Mouse (Mus musculus): ENCODE data around the gene Itgb2. TPM values are rescaled to one million over a fixed set of nuclear protein-coding genes. Genes with fewer than 3 reads are reported as not detected.

The Itgb2 gene
- polyA plus RNA-seq, 1 experiment from 2014 or later, result 1.7 TPM

GRCm38 (mm10) chr10:77526488-77526887 lies 3.6 kb upstream of the Itgb2 start:
- 69% methylated on average over 2 of the region's 2 CpGs for WGBS

GRCm38 (mm10) chr10:77528634-77529033 lies 1.4 kb upstream of the Itgb2 start:
- ATAC-seq (ENCODE audit: low FRiP score, low TSS enrichment), result no peak
- Histone ChIP-seq H3K4me3 (ENCODE audit: low read length) (no peak overlapping the region), H3K27ac (ENCODE audit: low read length) (no peak overlapping the region), H3K9ac (replicated peaks; ENCODE audit: low read length) (no peak overlapping the region), H3K9me3 (ENCODE audit: low read length) (no peaks in the 10 kb centered on the region), H3K27me3 (ENCODE audit: insufficient read depth, low read length) (no peaks in the 10 kb centered on the region), H3K4me2 (replicated peaks; ENCODE audit: low read depth, low read length) (no peak overlapping the region), H3K4me1 (ENCODE audit: insufficient read depth, low read length) (no peaks in the 10 kb centered on the region), H3K36me3 (ENCODE audit: insufficient read depth, low read length) (no peaks in the 10 kb centered on the region)
- 87% methylated on average over 6 of the region's 6 CpGs for WGBS

More at GRCm38 (mm10) chr10:77526488-77526887, 3.6 kb upstream of the Itgb2 start:
- Histone ChIP-seq H3K4me1 (ENCODE audit: insufficient read depth, low read length) (peaks cover 10% of the 10 kb centered on the region), H3K36me3 (ENCODE audit: insufficient read depth, low read length) (no peaks in the 10 kb centered on the region), H3K9me3 (ENCODE audit: low read length) (no peaks in the 10 kb centered on the region), H3K4me3 (ENCODE audit: low read length) (no peak overlapping the region), H3K27me3 (ENCODE audit: insufficient read depth, low read length) (no peaks in the 10 kb centered on the region), H3K4me2 (replicated peaks; ENCODE audit: low read depth, low read length) (no peak overlapping the region), H3K9ac (replicated peaks; ENCODE audit: low read length) (no peak overlapping the region), H3K27ac (ENCODE audit: low read length) (no peak overlapping the region)
- no peak for ATAC-seq (ENCODE audit: low FRiP score, low TSS enrichment)

- Histone ChIP-seq H3K36me3 (ENCODE audit: insufficient read depth, low read length) (no peaks in the 10 kb centered on the region), H3K4me3 (ENCODE audit: low read length) (no peak overlapping the region), H3K27ac (ENCODE audit: low read length) (no peak overlapping the region), H3K9me3 (ENCODE audit: low read length) (no peaks in the 10 kb centered on the region), H3K27me3 (ENCODE audit: insufficient read depth, low read length) (no peaks in the 10 kb centered on the region), H3K4me1 (ENCODE audit: insufficient read depth, low read length) (no peaks in the 10 kb centered on the region), H3K9ac (replicated peaks; ENCODE audit: low read length) (no peak overlapping the region), H3K4me2 (replicated peaks; ENCODE audit: low read depth, low read length) (no peak overlapping the region)
- 75% methylated on average over 6 of the region's 6 CpGs for WGBS
- no peak for ATAC-seq (ENCODE audit: low FRiP score, low TSS enrichment)
These were observed 1.3 kb downstream of the Itgb2 start for GRCm38 (mm10) chr10:77531026-77532019.

DNA sequence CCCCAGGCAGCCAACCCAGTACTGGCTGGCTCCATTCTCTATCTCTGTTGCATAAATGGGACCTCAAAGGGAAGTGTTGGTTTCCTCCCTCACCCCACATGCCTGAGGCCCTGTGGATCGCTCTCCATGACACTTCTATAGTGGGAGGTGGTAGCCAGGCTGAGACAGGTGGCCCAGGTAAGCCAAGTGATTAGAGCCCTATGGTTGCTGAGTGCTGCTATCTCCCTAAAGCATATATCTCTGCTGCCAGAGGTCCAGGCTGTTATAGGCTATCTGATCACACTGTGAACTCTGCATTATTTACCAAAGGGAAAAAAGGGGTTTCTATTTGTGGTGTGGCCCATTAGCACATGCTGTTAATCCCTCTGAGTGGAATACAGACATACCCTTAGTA lies 2.0 kb downstream of the Itgb2 start:
- no peak for ATAC-seq (ENCODE audit: low FRiP score, low TSS enrichment)
- WGBS, result 83% methylated on average over 1 of the region's 1 CpGs
- H3K9ac ChIP-seq (replicated peaks; ENCODE audit: low read length), result no peak overlapping the region

DNA sequence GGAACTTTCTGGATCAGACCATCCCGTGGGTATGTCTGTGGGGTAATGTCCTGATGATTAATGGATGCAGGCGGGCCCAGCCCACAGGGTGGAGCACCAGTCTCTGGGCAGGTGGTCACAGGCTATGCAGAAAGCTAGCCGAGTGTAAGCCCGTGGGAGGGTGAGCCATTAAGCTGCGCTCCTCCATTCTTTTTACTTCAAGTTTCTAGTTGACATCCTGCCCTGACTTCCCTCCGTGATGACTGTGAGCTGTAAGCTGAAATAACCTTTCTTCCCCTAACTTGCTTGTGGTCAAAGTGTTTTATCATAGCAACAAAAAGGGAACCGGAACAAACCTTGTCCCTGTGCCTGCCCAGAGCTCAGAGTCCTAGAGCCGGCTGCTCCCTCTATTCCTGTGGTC lies 6.7 kb downstream of the Itgb2 start:
- H3K9me3 ChIP-seq (ENCODE audit: low read length), result no peaks in the 10 kb centered on the region
- no peak overlapping the region for H3K4me3 ChIP-seq (ENCODE audit: low read length)
- no peaks in the 10 kb centered on the region for H3K27me3 ChIP-seq (ENCODE audit: insufficient read depth, low read length)
- no peak overlapping the region for H3K9ac ChIP-seq (replicated peaks; ENCODE audit: low read length)
- H3K4me2 ChIP-seq (replicated peaks; ENCODE audit: low read depth, low read length), result no peak overlapping the region
- H3K4me1 ChIP-seq (ENCODE audit: insufficient read depth, low read length), result no peaks in the 10 kb centered on the region
- no peak overlapping the region for H3K27ac ChIP-seq (ENCODE audit: low read length)
- 57% methylated on average over 8 of the region's 8 CpGs for WGBS
- no peak for ATAC-seq (ENCODE audit: low FRiP score, low TSS enrichment)
- no peaks in the 10 kb centered on the region for H3K36me3 ChIP-seq (ENCODE audit: insufficient read depth, low read length)

More for the DNA sequence above, 2.0 kb downstream of the Itgb2 start:
- Histone ChIP-seq H3K9me3 (ENCODE audit: low read length) (no peaks in the 10 kb centered on the region), H3K4me1 (ENCODE audit: insufficient read depth, low read length) (no peaks in the 10 kb centered on the region), H3K27ac (ENCODE audit: low read length) (no peak overlapping the region), H3K4me2 (replicated peaks; ENCODE audit: low read depth, low read length) (no peak overlapping the region), H3K36me3 (ENCODE audit: insufficient read depth, low read length) (no peaks in the 10 kb centered on the region), H3K4me3 (ENCODE audit: low read length) (no peak overlapping the region), H3K27me3 (ENCODE audit: insufficient read depth, low read length) (no peaks in the 10 kb centered on the region)

DNA sequence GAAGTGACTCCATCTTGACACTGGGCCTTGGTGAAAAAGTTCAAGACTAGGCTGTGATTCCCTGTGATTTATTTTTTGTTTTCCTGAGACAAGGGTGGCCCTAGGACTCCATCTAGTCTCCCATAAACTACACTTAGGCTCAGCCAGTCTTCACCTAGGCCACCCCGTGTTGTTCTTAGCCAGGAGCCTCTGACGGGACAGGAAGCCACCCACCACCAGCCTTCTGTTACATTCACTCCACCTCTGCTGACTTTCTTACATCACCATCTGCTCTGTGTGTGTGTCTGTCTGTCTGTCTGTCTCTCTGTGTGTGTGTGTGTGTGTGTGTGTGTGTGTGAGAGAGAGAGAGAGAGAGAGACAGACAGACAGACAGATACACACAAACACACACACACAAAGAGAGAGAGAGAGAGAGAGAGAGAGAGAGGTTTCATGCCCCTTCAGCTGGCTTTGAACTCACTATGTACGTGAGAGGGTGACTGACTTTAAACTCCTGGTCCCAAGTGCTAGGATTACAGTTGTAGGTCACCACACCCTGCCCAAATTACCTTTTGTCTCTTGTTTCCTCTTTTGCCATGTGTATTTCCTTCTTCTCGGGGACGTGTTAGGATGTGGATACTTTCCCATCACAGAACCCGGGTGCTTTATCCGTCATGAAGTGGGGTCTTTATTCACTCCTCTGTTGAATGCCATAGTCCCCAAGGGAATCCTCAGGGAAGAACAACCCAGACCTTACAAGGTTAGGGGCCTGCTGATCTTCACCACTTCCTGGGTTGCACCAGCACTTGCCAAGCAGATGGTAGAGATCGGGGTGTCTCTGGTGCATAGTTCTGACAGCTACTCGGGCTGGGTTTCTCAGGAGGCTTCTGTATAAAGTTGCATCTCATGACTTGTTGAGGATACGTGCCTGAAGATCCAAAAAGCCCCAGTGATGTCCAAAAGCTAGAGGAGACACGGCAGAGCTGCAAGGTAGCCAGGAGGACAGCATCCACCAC lies 7.5 kb downstream of the Itgb2 start:
- Histone ChIP-seq H3K4me1 (ENCODE audit: insufficient read depth, low read length) (no peaks in the 10 kb centered on the region), H3K27me3 (ENCODE audit: insufficient read depth, low read length) (no peaks in the 10 kb centered on the region), H3K4me2 (replicated peaks; ENCODE audit: low read depth, low read length) (no peak overlapping the region), H3K9me3 (ENCODE audit: low read length) (no peaks in the 10 kb centered on the region), H3K27ac (ENCODE audit: low read length) (no peak overlapping the region), H3K4me3 (ENCODE audit: low read length) (no peak overlapping the region), H3K36me3 (ENCODE audit: insufficient read depth, low read length) (no peaks in the 10 kb centered on the region), H3K9ac (replicated peaks; ENCODE audit: low read length) (no peak overlapping the region)
- WGBS, result 69% methylated on average over 11 of the region's 11 CpGs
- ATAC-seq (ENCODE audit: low FRiP score, low TSS enrichment), result no peak

GRCm38 (mm10) chr10:77539320-77539945 lies 9.4 kb downstream of the Itgb2 start:
- Histone ChIP-seq H3K4me1 (ENCODE audit: insufficient read depth, low read length) (no peaks in the 10 kb centered on the region), H3K27me3 (ENCODE audit: insufficient read depth, low read length) (no peaks in the 10 kb centered on the region), H3K36me3 (ENCODE audit: insufficient read depth, low read length) (no peaks in the 10 kb centered on the region), H3K9me3 (ENCODE audit: low read length) (no peaks in the 10 kb centered on the region), H3K27ac (ENCODE audit: low read length) (no peak overlapping the region), H3K4me2 (replicated peaks; ENCODE audit: low read depth, low read length) (no peak overlapping the region), H3K4me3 (ENCODE audit: low read length) (no peak overlapping the region), H3K9ac (replicated peaks; ENCODE audit: low read length) (no peak overlapping the region)
- whole genome bisulfite sequencing, result 73% methylated on average over 7 of the region's 7 CpGs
- no peak for ATAC-seq (ENCODE audit: low FRiP score, low TSS enrichment)

DNA sequence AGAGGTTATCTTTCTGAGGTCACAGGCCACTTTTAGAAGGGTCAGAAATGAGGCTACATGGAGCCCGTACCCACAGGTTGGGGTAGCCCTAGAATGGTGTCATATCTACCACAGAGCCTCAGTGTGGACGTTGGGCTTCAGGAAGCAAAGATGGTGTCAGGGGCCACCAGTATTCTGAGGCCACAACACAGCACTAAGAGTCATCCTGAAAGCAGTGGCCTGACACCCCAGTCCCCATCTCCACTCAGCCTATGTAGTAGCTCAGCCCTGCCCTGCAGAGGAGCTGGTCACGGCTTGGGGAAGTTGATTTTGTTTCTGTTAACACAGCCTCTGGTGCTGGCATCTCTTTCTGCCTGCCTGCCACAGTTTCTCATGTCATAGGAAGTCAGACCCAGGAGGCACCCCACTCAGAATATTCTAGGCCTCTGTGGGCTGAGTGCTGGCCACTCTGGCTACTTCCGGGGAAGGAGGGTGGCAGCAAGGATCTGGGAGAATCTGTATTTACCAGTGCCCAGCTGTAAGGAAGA lies 10.6 kb downstream of the Itgb2 start:
- 82% methylated on average over 4 of the region's 4 CpGs for WGBS
- Histone ChIP-seq H3K27me3 (ENCODE audit: insufficient read depth, low read length) (no peaks in the 10 kb centered on the region), H3K4me2 (replicated peaks; ENCODE audit: low read depth, low read length) (no peak overlapping the region), H3K9me3 (ENCODE audit: low read length) (no peaks in the 10 kb centered on the region), H3K9ac (replicated peaks; ENCODE audit: low read length) (no peak overlapping the region), H3K36me3 (ENCODE audit: insufficient read depth, low read length) (no peaks in the 10 kb centered on the region), H3K27ac (ENCODE audit: low read length) (no peak overlapping the region), H3K4me3 (ENCODE audit: low read length) (no peak overlapping the region), H3K4me1 (ENCODE audit: insufficient read depth, low read length) (no peaks in the 10 kb centered on the region)
- no peak for ATAC-seq (ENCODE audit: low FRiP score, low TSS enrichment)
